Mouse (Mus musculus) thymus, adult 2 months (tissue): ENCODE measurements around the gene Hdac9. TPM values are rescaled to one million over a fixed set of nuclear protein-coding genes. Genes with fewer than 3 reads are reported as not detected.
"Not testable (repeated sequence)": the region's sequence is repeated elsewhere in the genome, so short reads cannot be mapped to it uniquely, and the experiment has no call there.

Source experiments
- DNase-seq: peaks from one replicate; pipeline ENCODE4 v3.0.0; 2021
- H3K27ac ChIP-seq: fragments of 200-500 bp; 2 replicates; pipeline ENCODE4 v1.5.1; 2012; ENCODE audit warnings: low read length, control low read depth; ENCODE audit not compliant: control insufficient read depth, insufficient read depth
- H3K27me3 ChIP-seq: fragments of 200-500 bp; 2 replicates; pipeline ENCODE4 v1.6.1; 2012; ENCODE audit warnings: mild to moderate bottlenecking, low read length, moderate library complexity, mixed read lengths; ENCODE audit not compliant: control insufficient read depth, insufficient read depth
- H3K36me3 ChIP-seq: fragments of 200-500 bp; 2 replicates; pipeline ENCODE4 v1.6.1; 2012; ENCODE audit warnings: mild to moderate bottlenecking, low read length, moderate library complexity; ENCODE audit not compliant: control insufficient read depth, insufficient read depth
- H3K4me1 ChIP-seq: fragments of 200-500 bp; replicated peaks from 2 replicates; pipeline ENCODE4 v1.6.1; 2012; ENCODE audit warnings: low read length; ENCODE audit not compliant: control insufficient read depth, insufficient read depth
- H3K4me3 ChIP-seq: fragments of 200-500 bp; 2 replicates; pipeline ENCODE4 v1.5.1; 2012; ENCODE audit warnings: mild to moderate bottlenecking, low read length, control low read depth, moderate library complexity; ENCODE audit not compliant: control insufficient read depth, insufficient read depth
- CTCF ChIP-seq: fragments of 200-500 bp; IDR thresholded peaks from 2 replicates; pipeline ENCODE4 v1.5.1; 2012; ENCODE audit warnings: mild to moderate bottlenecking, control low read depth, low read length, moderate library complexity, borderline replicate concordance; ENCODE audit not compliant: control insufficient read depth, poor library complexity, insufficient read depth; ENCODE audit errors: extremely low read depth
- POLR2A ChIP-seq: fragments of 200-500 bp; IDR thresholded peaks from 2 replicates; pipeline ENCODE4 v1.6.1; 2012; ENCODE audit warnings: mild to moderate bottlenecking, low read length, control low read depth, moderate library complexity; ENCODE audit not compliant: control insufficient read depth, poor library complexity, insufficient read depth; ENCODE audit errors: extremely low read depth
- WGBS: fragments of 180-500 bp; shearing (Covaris S2); methylation state at CpG from one replicate; pipeline ENCODE4 v1.1.7; 2018; 5-methylcytosine and 5-hydroxymethylcytosine counted together
- polyA plus RNA-seq: library from polyadenylated mRNA; depleted of rRNA; stranded (reverse); fragments of >200 nt; gene quantifications from 2 replicates; pipeline ENCODE4 v1.2.3, GENCODE M21; 2012

Hdac9 gene
- polyA plus RNA-seq, 1 experiment, result 1.9 TPM

GRCm38 (mm10) chr12:34472949-34473651 is 443.8 kb downstream of the Hdac9 start:
- Histone ChIP-seq H3K4me3 (no peak overlapping the region), H3K27ac (no peak overlapping the region), H3K36me3 (no peaks in the 10 kb centered on the region), H3K27me3 (no peaks in the 10 kb centered on the region), H3K4me1 (no peaks in the 10 kb centered on the region)
- no peak for DNase-seq
- TF ChIP-seq CTCF, result no peak
- no peak for TF ChIP-seq POLR2A
- 91% methylated on average over 10 of the region's 10 CpGs for WGBS

DNA sequence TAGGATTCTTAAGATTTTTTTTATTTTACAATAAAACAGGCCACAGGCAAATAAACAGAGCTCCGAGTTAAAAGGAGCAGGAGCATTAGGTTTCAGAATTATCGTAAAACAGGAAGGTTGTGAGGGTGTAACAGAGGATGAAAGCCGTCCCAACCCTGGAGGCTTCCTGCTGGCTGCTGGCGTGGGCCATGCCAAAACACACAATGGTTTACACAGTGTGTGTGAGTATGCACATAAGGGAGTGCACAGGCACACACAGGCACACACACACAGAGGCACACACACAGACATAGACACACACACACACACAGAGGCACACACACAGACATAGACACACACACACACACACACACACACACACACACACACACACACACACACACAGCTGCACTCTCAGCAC is 444.4 kb downstream of the Hdac9 start:
- Histone ChIP-seq H3K27me3 (no peaks in the 10 kb centered on the region), H3K4me1 (no peaks in the 10 kb centered on the region), H3K36me3 (no peaks in the 10 kb centered on the region), H3K4me3 (no peak overlapping the region), H3K27ac (no peak overlapping the region)
- DNase-seq, result no peak
- TF ChIP-seq POLR2A (no peak), CTCF (no peak)
- WGBS, result 79% methylated on average over 4 of the region's 4 CpGs

DNA sequence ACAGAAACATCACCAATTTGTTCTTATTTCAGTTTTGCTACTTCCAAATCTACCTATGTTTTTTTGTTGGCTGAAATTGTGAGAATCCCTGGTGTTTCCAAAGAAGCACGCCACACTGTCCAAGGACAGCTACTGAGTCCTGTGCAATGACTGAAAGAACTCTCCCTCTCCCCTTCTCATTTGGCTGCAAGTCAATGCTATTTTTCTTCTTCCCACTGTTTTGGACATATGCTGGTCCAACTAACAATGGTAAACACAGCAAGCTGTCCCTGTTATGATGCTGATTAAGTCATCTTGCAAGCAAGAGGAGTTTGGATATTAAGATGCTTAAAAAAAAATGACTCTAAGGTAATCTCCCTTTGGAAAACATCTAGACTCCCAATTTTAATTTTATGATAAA is 455.2 kb downstream of the Hdac9 start:
- no peak for DNase-seq
- no peak overlapping the region for H3K27ac ChIP-seq
- no peaks in the 10 kb centered on the region for H3K36me3 ChIP-seq
- no peak for TF ChIP-seq CTCF
- no peak for TF ChIP-seq POLR2A
- H3K4me1 ChIP-seq, result no peaks in the 10 kb centered on the region
- no peaks in the 10 kb centered on the region for H3K27me3 ChIP-seq
- WGBS, result 95% methylated on average over 1 of the region's 1 CpGs
- no peak overlapping the region for H3K4me3 ChIP-seq

- TF ChIP-seq POLR2A, result no peak
- TF ChIP-seq CTCF, result no peak
- Histone ChIP-seq H3K36me3 (no peaks in the 10 kb centered on the region), H3K4me1 (no peaks in the 10 kb centered on the region), H3K4me3 (no peak overlapping the region), H3K27me3 (no peaks in the 10 kb centered on the region), H3K27ac (no peak overlapping the region)
- DNase-seq, result no peak
- WGBS, result 94% methylated on average over 5 of the region's 5 CpGs
Measured at GRCm38 (mm10) chr12:34452643-34453042, 464.3 kb downstream of the Hdac9 start.

DNA sequence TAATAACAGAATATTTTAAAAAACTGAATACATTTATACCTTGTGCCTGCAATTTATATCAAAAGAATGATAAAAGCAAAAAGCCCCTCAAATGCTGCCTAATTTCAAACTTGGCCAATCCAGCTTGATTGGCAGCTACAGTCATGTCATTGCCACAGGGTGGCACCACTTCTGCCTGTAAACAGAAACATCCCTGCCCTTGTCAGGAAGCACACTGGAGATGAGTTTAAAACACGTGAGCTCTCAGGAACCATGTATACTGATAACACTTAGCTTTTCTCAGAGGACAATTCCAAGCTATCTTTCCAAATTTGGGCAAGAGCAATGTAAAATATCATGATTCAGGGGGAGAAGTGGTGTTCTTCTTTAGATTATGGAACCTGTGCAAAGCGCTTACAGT is 465.7 kb downstream of the Hdac9 start:
- Histone ChIP-seq H3K27me3 (no peaks in the 10 kb centered on the region), H3K4me3 (no peak overlapping the region), H3K4me1 (no peaks in the 10 kb centered on the region), H3K36me3 (no peaks in the 10 kb centered on the region), H3K27ac (no peak overlapping the region)
- DNase-seq, result no peak
- 61% methylated on average over 2 of the region's 2 CpGs for WGBS
- no peak for TF ChIP-seq CTCF
- TF ChIP-seq POLR2A, result no peak

- H3K27ac ChIP-seq, H3K36me3 ChIP-seq, DNase-seq, H3K27me3 ChIP-seq, H3K4me1 ChIP-seq, H3K4me3 ChIP-seq: not testable (repeated sequence)
- WGBS, result 94% methylated on average over 1 of the region's 1 CpGs
Measured at GRCm38 (mm10) chr12:34444724-34445123, 472.2 kb downstream of the Hdac9 start.

DNA sequence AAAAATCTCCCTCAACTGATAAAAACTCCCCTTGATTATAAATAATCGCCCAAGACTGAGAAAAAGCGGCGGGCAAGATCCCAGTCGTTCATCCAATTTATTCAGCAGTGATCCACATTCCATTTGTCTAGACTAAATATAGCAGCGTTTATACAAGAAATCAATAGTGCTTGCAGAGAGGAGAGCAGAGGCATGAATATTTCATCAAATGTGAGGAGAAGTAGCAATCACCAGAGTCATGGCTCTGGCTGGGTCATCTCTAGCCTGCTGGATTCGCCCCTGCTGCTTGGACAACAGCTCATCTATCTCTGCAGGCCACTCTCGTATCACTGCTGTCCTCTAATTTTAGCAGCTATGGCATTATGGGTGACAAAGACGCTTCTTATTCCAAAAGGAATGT is 476.0 kb downstream of the Hdac9 start:
- Histone ChIP-seq H3K4me3 (no peak overlapping the region), H3K27ac (no peak overlapping the region), H3K27me3 (no peaks in the 10 kb centered on the region), H3K36me3 (no peaks in the 10 kb centered on the region), H3K4me1 (no peaks in the 10 kb centered on the region)
- TF ChIP-seq CTCF, result no peak
- no peak for TF ChIP-seq POLR2A
- 91% methylated on average over 8 of the region's 8 CpGs for WGBS
- DNase-seq, result no peak

DNA sequence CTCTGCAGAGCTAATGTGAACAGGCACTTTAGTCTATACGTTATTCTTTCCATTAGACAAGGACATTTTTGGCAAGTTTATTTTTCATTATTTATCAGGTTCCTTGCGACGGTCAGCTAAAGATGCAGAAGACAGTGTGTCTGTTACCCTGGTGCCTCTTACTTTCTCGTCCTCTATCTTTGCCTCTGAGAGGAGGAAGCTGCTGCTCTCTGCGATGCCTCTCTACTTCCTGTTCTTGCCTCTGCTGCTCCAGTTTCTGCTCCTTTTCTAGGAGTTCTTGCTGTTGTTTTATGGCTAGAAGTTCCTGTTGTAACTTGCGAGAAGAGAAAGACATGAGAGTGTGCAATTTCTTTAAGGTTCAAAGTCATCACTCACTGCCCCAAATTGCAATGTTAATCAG is 484.0 kb downstream of the Hdac9 start:
- no peak overlapping the region for H3K4me3 ChIP-seq
- no peaks in the 10 kb centered on the region for H3K27me3 ChIP-seq
- 17% methylated on average over 6 of the region's 6 CpGs for WGBS
- no peaks in the 10 kb centered on the region for H3K4me1 ChIP-seq
- H3K27ac ChIP-seq, result no peak overlapping the region
- TF ChIP-seq CTCF (no peak), POLR2A (no peak)
- H3K36me3 ChIP-seq, result no peaks in the 10 kb centered on the region
- DNase-seq, result peak; percentile 8
